Mouse (Mus musculus) lung, postnatal 0 days (tissue): ENCODE measurements at regions not wholly inside any gene's neighbourhood (a gene's known extent, or its start where the extent isn't known, plus 50 kb on each side); places are given as distances from the start of the nearest gene placed in this dataset.

ENCODE experiments used
- CTCF ChIP-seq: IDR thresholded peaks from 2 replicates; pipeline ENCODE4 v1.5.1; 2016; ENCODE audit warnings: antibody characterized with exemption, mild to moderate bottlenecking
- EP300 ChIP-seq: IDR thresholded peaks from 2 replicates; pipeline ENCODE4 v1.6.1; 2016; ENCODE audit warnings: antibody characterized with exemption, mild to moderate bottlenecking, control low read depth

DNA sequence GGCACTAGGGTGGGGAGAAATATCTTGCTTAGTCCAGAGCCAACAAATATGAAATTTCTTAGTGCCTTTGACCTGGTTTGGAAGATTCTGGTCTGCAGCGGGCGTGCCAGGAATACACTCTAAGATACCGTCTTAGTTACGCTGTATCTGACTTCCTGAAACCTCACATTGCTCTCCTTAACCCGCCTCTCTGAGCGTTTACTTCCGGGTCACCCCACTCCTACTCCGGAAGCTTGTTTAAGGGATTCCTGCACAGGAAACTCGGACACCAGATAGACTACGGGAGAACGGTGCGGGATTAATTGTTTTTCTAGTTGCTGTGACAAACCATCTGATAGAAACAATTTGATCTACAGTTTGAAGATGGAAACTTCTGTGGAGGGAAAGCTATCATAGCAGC, 442.3 kb downstream of the Tshz3 start:
- no peak for TF ChIP-seq CTCF
- no peak for TF ChIP-seq EP300
